ENCODE assay signal across 9 mouse cellular contexts in genomic region chr2:31449441-31449815, GRCm38 (mm10). TPM values are rescaled to one million over a fixed set of nuclear protein-coding genes. Genes with fewer than 3 reads are reported as not detected.
A peak's percentile ranks its signal among the peaks of the same experiment; 100 is the strongest.
DNase-seq lines count a peak whose midpoint lies in the region; ATAC-seq and TF ChIP-seq lines count a peak whose summit lies in the region.
"Had no signal": no experiment of that assay in that cellular context is flagged by ENCODE, and none has a peak within 500 bp of the region (broad histone marks: within the 10 kb centered on the region; RNA-seq: fewer than 3 reads in every experiment).

No protein-coding gene starts in this region.

- H3K9ac ChIP-seq in embryonic facial prominence, embryonic 15.5 days = no peak overlapping the region
- H3K9ac ChIP-seq in hindbrain, postnatal 0 days (replicated peaks; ENCODE audit: low read length) = no peak overlapping the region
- H3K9ac ChIP-seq: liver, embryonic 14.5 days had no signal

- peak; percentile 20 to 25 for DNase-seq in cerebellum, adult 18-20 months
- DNase-seq in cerebellum, postnatal 36 days = no peak
- DNase-seq in 3134 (ENCODE audit: extremely low read depth, insufficient read length, low spot score) = peak; percentile 43
- peak; percentile 90 for DNase-seq in hindbrain, postnatal 0 days (ENCODE audit: low spot score)
- DNase-seq in lung, postnatal 25 days (ENCODE audit: low spot score) = peak; percentile 34
- DNase-seq in skeletal muscle tissue, adult 2 months (ENCODE audit: low read depth, low spot score) = peak; percentile 21
- DNase-seq in spleen, postnatal 36 days (ENCODE audit: low spot score in 2 of 2) = no peak

- H3K36me3 ChIP-seq in embryonic facial prominence, embryonic 15.5 days = no peaks in the 10 kb centered on the region
- no peaks in the 10 kb centered on the region for H3K36me3 ChIP-seq in hindbrain, postnatal 0 days (ENCODE audit: insufficient read depth, low read length)

- 28% methylated on average over 4 of the region's 4 CpGs for WGBS in embryonic facial prominence, embryonic 15.5 days
- whole genome bisulfite sequencing in hindbrain, postnatal 0 days = 11% methylated on average over 4 of the region's 4 CpGs

- H3K4me2 ChIP-seq in embryonic facial prominence, embryonic 15.5 days (replicated peaks) = no peak overlapping the region
- no peak overlapping the region for H3K4me2 ChIP-seq in hindbrain, postnatal 0 days (ENCODE audit: low read depth, low read length)

- H3K4me1 ChIP-seq in embryonic facial prominence, embryonic 15.5 days = peaks cover 60% of the 10 kb centered on the region
- H3K4me1 ChIP-seq in hindbrain, postnatal 0 days (ENCODE audit: insufficient read depth, low read length) = 0 out of 2 replicates have a peak, but pooled peaks cover 9% of the 10 kb centered on the region

- no peak overlapping the region for H3K4me3 ChIP-seq in embryonic facial prominence, embryonic 15.5 days (replicated peaks)
- H3K4me3 ChIP-seq in hindbrain, postnatal 0 days (ENCODE audit: low read length) = no peak overlapping the region

- H3K27ac ChIP-seq in embryonic facial prominence, embryonic 15.5 days (replicated peaks) = peak overlapping the region; percentile 44; the same call in 1 of the 2 replicates
- peak overlapping the region; percentile 72 for H3K27ac ChIP-seq in hindbrain, postnatal 0 days
- H3K27ac ChIP-seq: liver, embryonic 14.5 days had no signal

- ATAC-seq in embryonic facial prominence, embryonic 15.5 days (ENCODE audit: insufficient number of reproducible peaks, low FRiP score, low TSS enrichment, low read depth) = peak; percentile 74
- ATAC-seq in hindbrain, postnatal 0 days = peak; percentile 94

- TF ChIP-seq CTCF in hindbrain, postnatal 0 days (IDR thresholded peaks at IDR 0.05; ENCODE audit: low read depth) = no peak; the same call in 1 of the 2 replicates

- H3K27me3 ChIP-seq in embryonic facial prominence, embryonic 15.5 days = no peaks in the 10 kb centered on the region
- H3K27me3 ChIP-seq in hindbrain, postnatal 0 days (ENCODE audit: insufficient read depth, low read length) = 0 out of 2 replicates have a peak, but pooled peaks cover 4% of the 10 kb centered on the region

- no peaks in the 10 kb centered on the region for H3K9me3 ChIP-seq in embryonic facial prominence, embryonic 15.5 days (replicated peaks)
- no peaks in the 10 kb centered on the region for H3K9me3 ChIP-seq in hindbrain, postnatal 0 days (ENCODE audit: low read length)

RNA-seq across cellular contexts. Expression of gene Ass1, which starts 20.6 kb away (rescaled TPM):
- polyA plus RNA-seq in embryonic facial prominence, embryonic 15.5 days (2015; fragmentation: Nextera tagmentation; extraction: Ambion mirVana) = 38.1 and 41.3 TPM in 2 replicates
- 25.3 and 33.3 TPM in 2 replicates for total RNA-seq in hindbrain, postnatal 0 days (2014; rRNA removed)
- 28.9 and 29.0 TPM in 2 replicates for polyA plus RNA-seq in hindbrain, postnatal 0 days (2015; fragmentation: Nextera tagmentation; extraction: Ambion mirVana)

Comparison
In these comparisons a context has a peak if more than half of its experiments do, and no peak if none do; other contexts are left out.
1. DNase-seq: peak in cerebellum, adult 18-20 months (2 of 2), 3134 (single experiment), hindbrain, postnatal 0 days (single experiment), lung, postnatal 25 days (single experiment) and skeletal muscle tissue, adult 2 months (single experiment); none in cerebellum, postnatal 36 days (0 of 2) and spleen, postnatal 36 days (0 of 2).